Mouse (Mus musculus) layer of hippocampus, postnatal 25 days (tissue): Measurements from ENCODE around the gene Slirp. TPM values are rescaled to one million over a fixed set of nuclear protein-coding genes. Genes with fewer than 3 reads are reported as not detected.

ENCODE experiments used
- microRNA-seq, 2 experiments: library from miRNA; unstranded; fragments of <30 nt; microRNA quantifications; one replicate each; pipeline ENCODE4 v1.2.0; 2021
- total RNA-seq, 2 experiments: library from RNA; stranded (reverse); gene quantifications; 2 replicates each; pipeline ENCODE4 v1.2.3; 2021

The Slirp gene
- total RNA-seq, 2 experiments from 2014 or later = 98.9 to 101 TPM

Small RNA genes lying within 50 kb of the gene (microRNA-seq; reads per million reads assigned to microRNA genes)
- 54.0 to 77.7 reads per million in 2 experiments for gene Mir3068

Other genes starting within 250 kb of the Slirp start
- gene Samd15, start 244.2 kb upstream of the Slirp start, total RNA-seq = 1 to 10 TPM; 2.2 to 3.9 TPM
- gene Tmed8, start 243.4 kb upstream of the Slirp start, total RNA-seq = 10 to 100 TPM; 27.6 to 28.9 TPM
- gene Noxred1, start 205.2 kb upstream of the Slirp start, total RNA-seq = 1 to 10 TPM; 1.6 to 1.7 TPM
- 10 to 100 TPM; 53.9 to 59.5 TPM for gene Vipas39, start 177.6 kb upstream of the Slirp start, total RNA-seq
- 100 to 1,000 TPM; 167 to 194 TPM for gene Ahsa1, start 177.4 kb upstream of the Slirp start, total RNA-seq
- under 1 TPM; 0.25 to 0.70 TPM for gene Ism2, start 144.2 kb upstream of the Slirp start, total RNA-seq
- 10 to 100 TPM; 30.8 to 41.6 TPM for gene Sptlc2, start 55.5 kb upstream of the Slirp start, total RNA-seq
- 10 to 100 TPM; 17.3 to 20.9 TPM for gene Alkbh1, start 121 bp downstream of the Slirp start, total RNA-seq
- 10 to 100 TPM; 60.3 to 68.2 TPM for gene Snw1, start 28.4 kb downstream of the Slirp start, total RNA-seq
- gene Gm5788, start 50.8 kb downstream of the Slirp start, total RNA-seq = not detected
- not detected for gene Gm8300, start 70.4 kb downstream of the Slirp start, total RNA-seq
- gene Oog1, start 158.8 kb downstream of the Slirp start, total RNA-seq = not detected
- gene Gm4027, start 175.0 kb downstream of the Slirp start, total RNA-seq = not detected
- gene Gm16381, start 200.7 kb downstream of the Slirp start, total RNA-seq = not detected